Mouse (Mus musculus) heart, adult 11 months (tissue): ENCODE results near the gene Gm9045.
"Not testable (repeated sequence)": the region's sequence is repeated elsewhere in the genome, so short reads cannot be mapped to it uniquely, and the experiment has no call there.

Experiments used
- DNase-seq: peaks from one replicate; pipeline ENCODE4 v3.0.0; 2022

Gene Gm9045

GRCm38 (mm10) chr10:118337731-118338130, at the start of gene Gm9045:
Gene Gm9045, minus strand, starts transcription at chr10:118337831.
- not testable (repeated sequence) for DNase-seq

DNA sequence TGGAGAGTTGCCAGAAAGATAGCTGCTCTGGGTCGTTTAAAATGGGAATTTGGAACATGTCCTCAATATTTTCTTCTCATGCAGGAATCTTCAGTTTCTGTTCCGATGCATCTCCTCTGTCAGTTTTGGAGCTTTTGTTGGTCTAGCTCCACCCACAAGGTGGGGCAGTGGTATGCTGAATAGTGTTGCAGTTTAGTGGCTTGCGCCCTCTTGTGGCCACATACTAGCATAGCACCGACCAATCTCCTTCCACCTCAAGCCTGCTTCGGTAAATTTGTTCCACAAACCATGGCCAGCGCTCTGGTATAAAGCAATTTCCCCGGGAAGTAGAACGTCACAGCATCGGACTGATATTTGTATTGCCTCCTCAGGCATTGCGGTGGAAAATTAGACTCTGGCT, 32.8 kb upstream of the Gm9045 start:
- DNase-seq = peak; percentile 95

- DNase-seq = peak; percentile 60
These were observed 31.9 kb upstream of the Gm9045 start for GRCm38 (mm10) chr10:118369518-118369917.

GRCm38 (mm10) chr10:118354005-118354404, 16.4 kb upstream of the Gm9045 start, which contains the start of gene Gm9049:
Gene Gm9049, minus strand, starts transcription at chr10:118354105.
- DNase-seq = not testable (repeated sequence)

DNA sequence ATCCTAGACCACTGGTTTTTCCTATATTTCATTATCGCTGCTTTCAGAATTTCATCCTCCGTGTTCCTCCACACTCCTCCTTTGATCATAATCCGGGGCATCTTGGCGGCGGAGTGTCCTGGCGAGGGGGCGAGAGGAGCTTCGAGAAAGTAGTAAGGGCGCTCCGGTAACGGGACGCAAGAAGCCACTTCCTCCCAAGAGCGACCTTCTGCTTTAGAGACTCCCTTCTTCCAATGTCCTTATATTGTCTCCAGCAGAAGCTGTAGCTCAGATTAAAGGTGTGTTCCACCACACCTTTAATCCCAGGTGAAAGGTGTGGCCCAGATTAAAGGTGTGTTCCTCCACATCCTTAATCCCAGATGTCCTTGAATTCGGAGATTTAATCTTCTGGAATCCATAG, 10.9 kb upstream of the Gm9045 start, which contains the start of gene Gm9048:
Gm9048 (minus strand) TSS at position 101 of the 400 bp plus-strand sequence.
- DNase-seq = not testable (repeated sequence)

GRCm38 (mm10) chr10:118343155-118343554, 5.5 kb upstream of the Gm9045 start, which contains the start of gene Gm9046:
Gene Gm9046, minus strand, starts transcription at chr10:118343255.
- not testable (repeated sequence) for DNase-seq

GRCm38 (mm10) chr10:118332308-118332707, 5.3 kb downstream of the Gm9045 start, which contains the start of gene Gm9044:
Gene Gm9044, minus strand, starts transcription at chr10:118332408.
- DNase-seq = not testable (repeated sequence)

GRCm38 (mm10) chr10:118326869-118327268, 10.8 kb downstream of the Gm9045 start, which contains the start of gene Gm9040:
Gene Gm9040, minus strand, starts transcription at chr10:118326969.
- DNase-seq = not testable (repeated sequence)

DNA sequence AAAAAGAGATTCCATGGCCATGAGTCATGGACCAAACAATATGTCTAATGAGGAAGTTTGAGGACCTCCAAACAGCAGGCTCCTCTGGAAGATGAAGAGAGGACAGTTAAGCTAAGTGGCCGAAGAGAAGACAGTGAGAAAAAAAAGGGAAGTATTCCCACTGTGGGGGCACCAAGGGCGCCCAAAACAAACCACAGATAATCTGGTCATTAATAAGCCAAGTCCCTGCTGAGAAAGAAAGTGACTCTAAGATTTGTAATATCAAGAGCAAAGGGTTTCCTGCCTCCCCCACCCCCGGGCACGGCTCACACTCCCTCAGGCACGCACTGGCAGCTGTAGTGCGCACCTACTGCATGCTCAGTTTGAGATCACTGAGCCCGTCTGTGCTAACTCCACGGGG, 18.6 kb downstream of the Gm9045 start:
- peak; percentile 74 for DNase-seq

- DNase-seq = peak; percentile 39
These were observed 35.5 kb downstream of the Gm9045 start for GRCm38 (mm10) chr10:118302133-118302532.

GRCm38 (mm10) chr10:118294938-118295337, 42.7 kb downstream of the Gm9045 start, which contains the start of gene Iltifb:
Gene Iltifb, minus strand, starts transcription at chr10:118295038.
- no peak for DNase-seq
